Mouse (Mus musculus): ENCODE results near the gene Hspa1b.
"Not testable (repeated sequence)": the region's sequence is repeated elsewhere in the genome, so short reads cannot be mapped to it uniquely, and the experiment has no call there.

Gene Hspa1b

DNA sequence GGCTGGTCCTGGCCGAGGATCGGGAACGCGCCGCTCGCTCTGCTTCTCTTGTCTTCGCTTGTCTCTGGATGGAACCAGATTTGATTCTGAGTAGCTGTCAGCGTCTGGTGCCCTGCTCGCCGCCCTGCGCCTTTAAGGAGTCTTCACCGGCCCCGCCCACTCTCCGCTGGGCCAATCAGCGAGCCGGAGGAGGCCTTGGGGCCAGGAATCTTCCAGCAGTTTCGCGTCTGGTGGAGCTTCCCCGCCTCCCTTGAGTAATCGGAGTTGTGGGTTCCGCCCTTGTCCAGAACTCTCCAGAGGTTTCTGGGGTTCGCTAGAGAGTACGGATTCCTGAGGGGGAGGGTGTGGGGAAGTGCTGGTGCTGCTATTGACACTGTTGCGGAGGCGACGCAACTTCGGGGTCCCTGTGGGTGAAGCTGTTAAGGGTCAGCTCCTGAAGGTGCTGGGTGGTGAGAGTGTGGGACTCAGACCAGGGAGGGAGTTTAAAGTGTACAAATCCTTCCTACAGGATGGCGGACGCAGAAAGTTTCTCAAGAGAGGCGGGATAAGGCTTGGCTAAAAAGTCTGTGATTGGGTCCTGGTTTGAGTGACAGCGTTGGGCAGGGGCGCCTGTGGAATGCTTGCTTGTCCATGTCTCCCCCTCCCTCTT lies at the start of gene Hspa1b:
TSS of gene Hspa1b (minus strand) at position 109 of the 649 bp plus-strand sequence.
- not testable (repeated sequence) for DNase-seq (ENCODE audit: extremely low read depth, low read depth)

DNA sequence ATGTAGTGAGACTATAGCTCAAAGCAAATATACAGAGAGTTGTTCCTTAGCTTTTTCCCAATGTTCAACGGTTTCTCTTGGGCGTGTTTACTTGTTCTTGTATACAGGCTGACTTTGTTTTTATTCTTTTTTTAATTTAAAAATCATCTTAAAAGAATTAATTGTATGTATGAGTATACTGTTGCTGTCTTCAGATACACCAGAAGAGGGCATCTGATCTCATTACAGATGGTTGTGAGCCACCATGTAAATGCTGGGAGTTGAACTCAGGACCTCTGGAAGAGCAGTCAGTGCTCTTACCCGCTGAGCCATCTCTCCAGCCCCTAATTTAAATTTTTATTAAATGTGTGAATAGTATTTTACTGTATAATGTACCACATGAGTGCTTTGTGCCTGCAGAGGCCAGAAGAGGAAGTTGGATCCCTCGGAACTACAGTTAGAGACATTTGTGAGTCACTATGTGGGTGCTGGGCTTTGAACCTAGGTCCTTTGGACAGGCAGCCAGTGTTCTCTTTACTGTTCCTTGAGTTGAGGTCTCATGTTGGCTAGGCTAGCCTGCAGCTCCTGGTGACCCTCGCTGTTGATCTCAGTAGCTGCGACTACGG lies 48.5 kb upstream of the Hspa1b start:
- DNase-seq (ENCODE audit: extremely low read depth, low read depth): no peak

DNA sequence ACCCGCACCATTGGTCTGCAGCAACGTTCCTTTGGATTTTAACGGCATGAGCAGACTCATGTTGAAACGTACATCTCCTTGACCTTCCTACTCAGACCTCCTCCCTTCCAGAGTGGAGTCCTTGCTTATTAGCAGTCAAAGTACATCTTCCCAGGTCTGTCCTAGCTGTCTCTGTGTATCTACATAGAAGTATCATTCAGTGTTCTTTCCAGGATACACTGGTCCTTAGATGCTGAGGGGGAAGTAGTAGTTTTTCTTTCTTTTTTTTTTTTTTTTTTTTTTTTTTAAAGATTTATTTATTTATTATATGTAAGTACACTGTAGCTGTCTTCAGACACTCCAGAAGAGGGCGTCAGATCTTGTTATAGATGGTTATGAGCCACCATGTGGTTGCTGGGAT lies 46.9 kb upstream of the Hspa1b start:
- not testable (repeated sequence) for DNase-seq (ENCODE audit: extremely low read depth, low read depth)

DNA sequence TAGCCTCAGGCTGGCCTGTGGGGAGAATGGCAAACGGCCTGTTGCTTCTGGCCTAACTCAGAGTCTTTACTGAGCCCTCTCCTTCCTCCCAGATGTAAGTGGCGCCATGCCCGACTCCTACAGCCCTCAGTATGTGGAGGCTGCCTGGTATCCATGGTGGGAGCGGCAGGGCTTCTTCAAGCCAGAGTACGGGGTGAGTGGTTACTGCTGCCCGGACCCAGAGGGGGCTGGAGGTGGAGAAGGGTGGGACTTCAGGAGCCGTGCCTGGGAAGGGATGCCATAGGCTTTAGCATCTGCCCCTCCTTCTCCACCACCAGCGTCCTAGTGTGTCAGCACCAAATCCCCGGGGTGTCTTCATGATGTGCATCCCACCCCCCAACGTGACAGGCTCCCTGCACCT lies 46.1 kb upstream of the Hspa1b start:
- no peak for DNase-seq (ENCODE audit: extremely low read depth, low read depth)

DNA sequence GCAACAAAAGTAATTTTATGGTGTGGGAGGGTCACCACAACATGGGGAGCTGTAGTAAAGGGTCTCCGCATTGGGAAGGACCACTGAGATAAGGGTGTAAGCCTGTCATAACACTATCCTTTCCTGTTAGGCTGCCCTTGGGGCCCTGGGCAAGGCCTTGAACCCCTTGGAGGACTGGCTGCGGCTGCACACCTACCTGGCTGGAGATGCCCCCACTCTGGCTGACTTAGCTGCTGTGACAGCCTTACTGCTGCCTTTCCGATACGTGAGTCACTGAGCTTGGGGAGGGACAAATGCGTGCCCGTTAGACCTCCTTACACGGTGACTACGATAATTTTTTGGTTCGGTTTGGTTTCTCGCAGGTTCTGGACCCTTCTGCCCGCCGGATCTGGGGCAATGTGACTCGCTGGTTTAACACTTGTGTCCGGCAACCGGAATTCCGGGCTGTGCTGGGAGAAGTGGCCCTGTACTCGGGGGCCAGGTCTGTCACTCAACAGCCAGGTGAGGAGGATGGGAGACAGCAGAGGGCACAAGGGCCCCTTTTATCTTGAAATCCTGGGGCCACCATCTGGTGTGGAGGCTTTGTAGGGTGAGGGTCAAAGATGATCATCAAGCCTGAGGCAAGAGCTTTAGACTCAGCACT lies 45.2 kb upstream of the Hspa1b start:
- no peak for DNase-seq (ENCODE audit: extremely low read depth, low read depth)

DNA sequence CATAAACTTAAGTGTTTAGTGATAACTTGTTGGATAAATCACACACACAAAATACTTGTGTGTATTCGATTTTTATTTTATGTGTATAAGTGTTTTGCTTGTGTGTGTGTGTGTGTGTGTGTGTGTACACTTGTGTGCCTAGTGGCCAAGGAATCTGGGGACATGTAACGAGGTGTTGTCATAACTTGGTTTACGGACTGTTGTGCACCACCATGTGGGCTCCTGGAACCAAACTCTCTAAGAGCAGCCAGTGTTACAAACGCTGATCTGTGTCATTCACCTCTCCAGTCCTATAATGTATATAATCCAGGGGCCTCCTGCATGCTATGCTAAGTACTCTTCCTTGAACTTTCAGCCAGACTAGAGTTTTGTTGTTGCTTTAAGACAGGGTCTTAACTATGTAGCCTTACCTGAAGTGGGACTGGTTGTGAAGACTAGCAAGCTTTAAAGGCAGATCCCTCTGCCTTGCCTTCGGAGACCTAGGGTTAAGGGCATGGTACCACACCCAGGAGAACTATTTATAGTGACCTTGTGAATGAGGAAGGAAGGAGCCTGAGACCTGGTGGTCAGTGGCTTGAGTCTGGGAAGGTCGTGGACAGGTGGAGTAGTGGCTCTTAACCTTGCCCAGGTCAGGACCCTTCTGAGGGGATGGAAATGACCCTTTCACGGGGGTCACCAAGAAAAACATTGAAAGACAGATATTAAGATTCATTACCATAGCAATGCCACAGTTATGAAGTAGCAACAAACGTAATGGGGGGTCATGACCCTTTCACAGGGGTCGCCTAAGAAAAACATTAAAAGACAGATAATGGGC lies 44.2 kb upstream of the Hspa1b start:
- DNase-seq (ENCODE audit: extremely low read depth, low read depth): no peak

DNA sequence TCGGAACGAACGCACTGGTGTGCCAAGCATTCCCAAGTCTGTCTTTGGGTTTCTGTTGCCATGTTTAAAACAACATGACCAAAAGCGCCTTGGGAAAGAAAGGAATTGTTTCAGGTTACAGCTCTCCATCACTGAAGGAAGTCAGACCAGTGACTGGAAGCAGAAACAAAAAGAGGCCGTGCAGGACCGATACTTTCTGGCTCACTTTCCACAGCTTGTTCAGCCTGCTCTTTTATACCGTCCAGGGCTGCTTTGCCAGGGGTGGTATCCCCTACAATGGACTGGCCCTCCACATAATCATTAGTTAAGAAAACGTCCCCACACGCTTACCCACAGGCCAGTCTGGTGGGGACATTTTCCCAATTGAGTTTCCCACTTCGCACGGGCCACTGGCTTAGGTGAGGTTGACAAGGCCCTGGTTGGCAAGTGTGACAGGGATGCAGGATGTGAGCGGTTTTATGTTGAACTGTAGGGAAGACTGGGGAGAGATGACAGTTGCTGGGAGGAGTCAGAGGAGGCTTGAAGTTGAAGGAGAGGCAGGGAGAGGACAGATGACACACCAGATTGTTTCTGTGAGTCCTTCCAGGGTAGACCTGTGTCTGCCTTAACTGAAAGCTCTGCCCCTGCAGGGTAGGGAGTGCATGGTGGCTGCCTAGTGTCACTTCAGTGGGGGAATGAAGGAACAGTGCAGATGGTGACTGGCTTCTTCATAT lies 43.3 kb upstream of the Hspa1b start:
- DNase-seq (ENCODE audit: extremely low read depth, low read depth): no peak

DNA sequence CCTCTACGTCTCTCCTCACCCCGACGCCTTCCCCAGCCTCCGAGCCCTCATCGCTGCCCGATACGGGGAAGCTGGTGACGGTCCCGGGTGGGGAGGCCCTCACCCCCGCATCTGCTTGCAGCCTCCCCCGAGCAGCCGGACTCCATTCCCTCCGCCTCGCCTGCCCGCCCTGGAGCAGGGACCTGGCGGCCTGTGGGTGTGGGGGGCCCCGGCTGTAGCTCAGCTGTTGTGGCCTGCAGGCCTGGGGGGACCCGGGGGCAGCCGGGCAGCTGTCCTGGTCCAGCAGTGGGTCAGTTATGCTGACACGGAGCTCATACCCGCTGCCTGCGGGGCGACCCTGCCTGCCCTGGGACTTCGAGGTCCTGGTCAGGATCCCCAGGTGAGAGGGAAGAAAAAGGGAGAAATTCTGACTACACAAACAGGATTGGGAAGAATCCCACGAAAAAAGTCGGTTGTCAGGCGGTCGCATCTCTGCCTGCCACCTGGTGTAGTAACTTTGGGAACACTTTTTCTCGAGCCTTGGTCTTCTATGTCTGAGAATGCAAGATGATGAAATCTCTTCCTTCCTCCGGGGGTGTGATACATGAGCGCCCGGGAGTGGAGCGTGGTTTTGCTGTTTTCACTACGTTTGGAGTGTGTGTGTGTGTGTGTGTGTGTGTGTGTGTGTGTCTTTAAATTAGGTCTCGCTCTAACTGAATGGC lies 42.6 kb upstream of the Hspa1b start:
- no peak for DNase-seq (ENCODE audit: extremely low read depth, low read depth)

DNA sequence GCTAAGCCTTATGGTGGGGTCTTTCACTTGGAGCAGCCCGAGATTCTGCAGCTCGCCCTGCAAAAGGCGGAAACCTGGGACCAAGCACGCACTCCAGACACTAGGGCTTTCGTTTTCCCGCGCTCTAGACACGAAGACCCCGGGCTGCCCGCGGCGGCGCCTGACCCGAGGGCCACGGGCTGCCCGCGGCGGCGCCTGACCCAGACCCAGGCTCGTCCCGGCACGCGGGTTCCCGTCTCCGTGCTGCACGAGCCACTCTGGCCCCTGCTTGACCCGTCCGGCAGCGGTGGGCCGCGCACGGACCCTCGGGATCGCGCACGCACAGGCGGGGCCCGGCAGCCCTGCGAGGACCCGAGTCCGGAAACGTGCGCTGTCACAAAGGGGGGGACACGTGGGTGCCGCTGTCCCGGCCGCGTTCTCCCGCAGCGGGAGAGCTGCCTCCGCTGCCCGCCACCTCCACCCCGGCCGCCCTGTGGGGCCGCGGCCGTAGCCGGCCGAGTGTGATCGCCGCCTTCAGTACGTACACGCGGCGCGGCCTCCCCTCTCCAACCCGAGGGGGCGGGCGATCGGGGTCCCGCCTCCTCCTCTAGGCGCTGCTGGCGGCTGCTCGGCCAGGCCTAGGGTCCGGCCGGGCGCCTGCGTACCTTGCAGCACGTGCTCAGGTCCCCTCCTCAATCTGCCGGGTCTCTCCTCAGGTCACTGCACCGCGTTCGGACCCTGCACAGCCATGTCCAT lies 41.8 kb upstream of the Hspa1b start, which contains the start of gene Vars:
TSS of gene Vars (plus strand) at position 271 of the 735 bp plus-strand sequence.
- no peak for DNase-seq (ENCODE audit: extremely low read depth, low read depth)

DNA sequence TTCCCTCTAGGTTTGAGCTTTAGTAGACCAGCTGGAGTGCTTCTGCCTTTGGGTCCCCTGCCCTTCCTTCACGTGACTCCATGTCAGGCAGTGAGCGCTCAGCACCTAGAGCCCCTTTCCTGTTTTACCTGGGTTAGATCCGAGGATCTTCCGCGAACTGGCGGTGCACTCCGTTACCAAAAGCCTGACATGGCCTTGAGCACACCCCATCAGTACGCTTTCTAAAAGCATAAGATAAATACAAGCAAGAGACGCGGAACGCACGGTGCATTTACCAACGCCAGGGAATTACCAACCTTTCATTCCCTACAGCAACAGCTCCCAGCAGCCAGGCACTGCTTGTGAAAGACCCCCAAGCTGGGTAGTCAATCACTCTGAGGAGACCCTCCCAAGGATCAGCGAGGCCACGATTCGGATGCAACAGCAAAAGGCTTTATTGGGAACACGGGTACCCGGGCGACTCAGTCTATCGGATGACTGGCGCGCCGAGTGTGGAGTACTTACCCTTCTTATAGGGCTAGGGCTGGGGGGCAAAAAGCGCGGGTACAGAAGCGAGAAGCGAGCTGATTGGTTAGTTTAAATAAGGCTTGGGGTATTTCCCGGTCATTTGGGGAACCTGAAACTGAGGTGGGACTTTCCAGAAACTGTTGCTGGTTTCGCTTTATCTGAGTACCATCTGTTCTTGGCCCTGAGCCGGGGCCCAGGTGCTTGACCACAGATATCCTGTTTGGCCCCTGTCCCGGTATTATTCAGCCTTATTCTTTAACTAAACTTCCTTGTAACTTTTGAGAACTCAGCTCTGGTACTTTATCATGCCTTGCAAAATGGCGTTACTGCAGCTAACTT lies 41.1 kb upstream of the Hspa1b start:
- DNase-seq (ENCODE audit: extremely low read depth, low read depth): not testable (repeated sequence)

DNA sequence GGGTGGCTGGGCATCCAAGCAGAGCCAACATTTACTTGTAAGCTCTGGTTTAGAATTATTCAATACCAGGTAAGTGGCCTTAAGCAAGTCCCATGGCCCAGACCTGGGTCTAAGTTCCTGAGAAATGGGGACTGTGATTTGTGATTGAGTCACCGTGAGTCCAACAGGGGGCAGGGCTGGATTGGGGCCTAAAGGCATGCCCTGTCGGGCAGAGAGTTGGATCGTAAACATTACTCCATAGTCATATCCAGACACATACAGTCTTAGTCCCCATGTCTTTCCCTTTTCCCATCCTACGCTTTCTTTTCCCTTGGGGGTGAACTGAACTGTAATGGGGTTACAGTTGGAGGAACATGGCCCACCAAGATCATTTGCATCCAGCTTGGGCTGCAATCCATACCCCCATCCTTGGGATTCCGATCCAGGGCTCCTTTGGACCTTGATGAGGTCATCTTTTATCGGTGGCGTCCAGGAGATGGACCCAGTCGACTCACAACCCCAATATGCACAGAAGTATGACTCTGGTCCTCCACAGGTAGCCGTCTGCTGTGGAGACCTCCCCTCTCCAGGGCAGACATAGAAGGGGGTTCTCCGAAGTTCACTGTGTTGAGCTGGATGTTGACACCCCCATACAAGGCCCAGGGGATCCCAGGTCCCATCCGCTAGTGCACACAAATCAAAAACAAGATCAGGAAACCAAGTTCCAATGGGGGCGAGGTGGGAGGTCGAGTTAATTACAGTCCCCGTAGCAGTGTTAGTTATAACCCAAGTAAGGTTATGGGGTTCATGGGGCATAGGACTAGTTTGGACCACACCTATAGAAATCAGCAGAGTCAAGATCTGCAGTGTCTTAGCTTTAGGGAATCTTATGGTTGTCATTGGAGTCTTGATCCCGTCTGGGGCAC lies 39.7 kb upstream of the Hspa1b start:
- no peak for DNase-seq (ENCODE audit: extremely low read depth, low read depth)

DNA sequence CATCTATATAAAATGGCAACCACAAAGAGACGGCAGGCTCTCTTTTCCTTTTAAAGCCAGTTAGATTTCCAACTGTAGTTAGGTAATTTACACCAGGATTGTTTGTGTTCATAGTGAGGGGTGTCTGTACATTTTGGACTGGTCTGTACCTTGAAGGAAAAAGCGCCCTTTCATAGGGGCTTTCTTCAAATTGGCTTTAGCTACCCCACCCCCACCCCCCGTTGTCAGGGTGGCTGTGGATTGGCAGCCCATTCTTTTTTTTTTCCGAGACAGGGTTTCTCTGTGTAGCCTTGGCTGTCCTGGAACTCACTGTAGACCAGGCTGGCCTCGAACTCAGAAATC lies 38.1 kb upstream of the Hspa1b start:
- no peak for DNase-seq (ENCODE audit: extremely low read depth, low read depth)

DNA sequence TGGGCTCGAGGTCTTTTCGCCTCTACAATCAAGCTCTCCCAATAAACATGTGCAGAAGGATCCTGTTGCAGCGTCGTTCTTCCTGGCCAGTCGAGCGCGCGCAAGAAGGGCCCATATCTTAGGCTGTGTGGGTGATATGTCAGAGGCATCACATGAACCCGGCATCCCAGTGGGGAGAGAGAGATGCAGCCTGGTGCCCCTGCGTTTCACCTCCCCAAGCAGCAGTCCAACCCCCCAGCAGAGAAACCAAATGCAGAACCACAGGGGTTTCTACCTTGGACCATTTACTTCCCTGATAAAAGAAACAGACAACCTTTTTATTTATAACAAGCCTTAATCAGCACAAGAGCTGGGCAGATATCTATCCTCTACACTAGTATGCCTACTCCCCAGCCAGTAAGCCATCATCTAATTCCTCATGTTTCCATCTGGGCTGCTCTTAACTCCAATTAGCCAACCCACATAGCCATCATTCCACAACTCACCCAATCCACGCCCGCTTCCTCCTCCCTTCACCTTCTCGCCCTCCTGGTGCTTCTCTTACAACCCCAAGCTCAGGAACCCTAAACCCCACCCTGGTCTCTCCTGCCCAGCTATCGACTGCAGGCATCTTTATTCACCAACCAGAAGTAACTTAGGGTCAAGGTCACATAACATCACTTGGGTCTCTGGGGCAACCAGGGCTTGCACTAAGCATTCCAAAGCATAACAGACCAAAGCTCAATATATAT lies 37.5 kb upstream of the Hspa1b start:
- no peak for DNase-seq (ENCODE audit: extremely low read depth, low read depth)

DNA sequence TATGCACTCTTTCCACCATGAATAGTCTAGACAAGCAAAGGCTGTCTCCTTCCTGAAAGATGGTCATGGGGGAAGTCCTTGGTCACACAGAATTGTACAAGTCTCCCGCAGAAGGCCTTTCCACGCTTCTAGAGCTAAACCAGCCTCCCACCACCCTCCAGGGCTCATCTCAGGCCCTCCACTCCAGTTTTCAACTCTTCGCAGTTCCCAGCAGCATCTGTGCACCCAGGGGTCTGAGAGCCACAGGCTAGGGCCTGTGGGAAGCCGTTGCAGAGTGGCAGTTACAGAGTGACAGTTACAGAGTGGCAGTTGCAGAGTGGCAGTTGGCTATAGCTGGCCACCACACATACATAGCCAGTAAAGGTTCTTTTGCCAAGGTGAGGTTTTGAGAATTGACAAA lies 36.9 kb upstream of the Hspa1b start:
- not testable (repeated sequence) for DNase-seq (ENCODE audit: extremely low read depth, low read depth)

DNA sequence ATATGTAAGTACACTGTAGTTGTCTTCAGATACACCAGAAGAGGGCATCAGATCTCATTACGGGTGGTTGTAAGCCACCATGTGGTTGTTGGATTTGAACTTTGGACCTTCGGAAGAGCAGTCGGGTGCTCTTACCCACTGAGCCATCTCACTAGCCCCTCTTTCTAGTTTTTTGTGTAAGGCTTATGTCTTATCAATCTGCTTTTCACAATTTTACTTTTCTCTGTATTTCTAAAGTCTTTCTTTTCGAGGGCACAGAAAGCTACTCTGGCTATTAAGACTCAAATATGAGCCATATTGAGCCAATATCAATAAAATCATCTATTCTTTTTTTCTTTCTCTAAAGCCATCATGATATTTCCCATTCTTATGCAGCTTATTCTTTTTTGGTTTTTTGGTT lies 36.2 kb upstream of the Hspa1b start:
- DNase-seq (ENCODE audit: extremely low read depth, low read depth): not testable (repeated sequence)

DNA sequence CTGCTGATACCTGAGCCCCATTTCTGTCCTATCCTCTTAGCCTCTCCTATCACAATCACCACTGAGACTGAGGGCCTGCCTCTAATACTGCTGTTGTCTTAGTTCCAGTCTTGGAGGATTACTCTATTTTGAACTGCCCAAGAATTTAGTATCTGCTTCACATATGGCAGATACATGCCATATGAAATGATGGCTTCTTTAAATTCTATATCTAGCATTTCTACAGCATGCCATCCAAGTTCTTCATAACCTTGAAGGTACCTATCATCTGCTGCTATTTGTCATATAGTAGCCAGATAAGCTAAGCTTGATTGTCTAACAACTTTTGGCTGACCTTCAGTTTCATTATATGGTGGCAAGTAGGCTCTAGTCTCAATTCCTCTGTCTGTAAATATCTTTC lies 35.7 kb upstream of the Hspa1b start:
- DNase-seq (ENCODE audit: extremely low read depth, low read depth): no peak

DNA sequence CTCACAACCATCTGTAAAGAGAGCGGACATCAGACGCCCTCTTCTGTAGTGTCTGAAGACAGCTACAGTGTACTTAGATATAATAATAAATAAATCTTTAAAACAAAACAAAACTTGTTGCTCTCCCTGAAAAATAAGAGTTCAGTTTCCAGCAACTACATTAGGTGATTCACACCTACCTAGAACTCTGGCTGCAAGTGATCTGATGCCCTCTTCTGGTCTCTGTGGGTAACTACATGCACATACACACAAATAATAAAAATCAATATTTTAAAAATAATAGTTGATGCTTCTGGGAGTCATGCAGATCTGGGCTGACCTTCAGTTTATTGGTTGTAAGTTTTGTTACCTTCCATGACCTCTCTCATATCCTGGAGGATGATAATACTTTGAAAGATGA lies 25.2 kb upstream of the Hspa1b start:
- no peak for DNase-seq (ENCODE audit: extremely low read depth, low read depth)
